Mouse (Mus musculus): ENCODE data around the gene B3gat2.
A peak's percentile ranks its signal among the peaks of the same experiment; 100 is the strongest.

B3gat2 gene

DNA sequence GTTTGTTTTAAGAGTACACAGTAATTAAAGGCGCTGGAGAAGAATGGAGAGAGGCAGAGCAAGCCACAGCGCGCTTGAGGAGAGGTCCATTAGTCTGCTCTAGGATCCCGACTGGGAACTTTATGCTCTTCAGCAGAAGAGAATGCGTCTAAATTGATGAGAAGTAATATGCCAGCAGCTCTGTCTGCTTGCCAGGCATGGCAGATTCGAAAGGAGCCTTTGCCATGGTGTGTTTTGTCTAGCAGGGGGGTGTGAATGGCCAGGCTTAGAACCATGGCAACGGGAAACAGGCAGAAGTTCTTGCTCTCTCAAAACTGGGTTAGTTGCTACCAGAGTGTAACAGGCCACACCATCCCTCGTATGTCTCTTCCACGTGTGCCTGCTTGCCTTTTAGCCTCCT, 73.3 kb downstream of the B3gat2 start:
- DNase-seq (ENCODE audit: low read depth, low spot score) = no peak

GRCm38 (mm10) chr1:23836630-23837029, 75.1 kb downstream of the B3gat2 start:
- no peak for DNase-seq (ENCODE audit: low read depth, low spot score)

GRCm38 (mm10) chr1:23840924-23841323, 79.4 kb downstream of the B3gat2 start:
- no peak for DNase-seq (ENCODE audit: low read depth, low spot score)

GRCm38 (mm10) chr1:23842629-23843028, 81.1 kb downstream of the B3gat2 start:
- no peak for DNase-seq (ENCODE audit: low read depth, low spot score)

- no peak for DNase-seq (ENCODE audit: low read depth, low spot score)
Observed at GRCm38 (mm10) chr1:23843790-23844189, 82.2 kb downstream of the B3gat2 start.

GRCm38 (mm10) chr1:23845007-23845406, 83.5 kb downstream of the B3gat2 start:
- no peak for DNase-seq (ENCODE audit: low read depth, low spot score)

GRCm38 (mm10) chr1:23846044-23846680, 84.6 kb downstream of the B3gat2 start:
- no peak for DNase-seq (ENCODE audit: low read depth, low spot score)

GRCm38 (mm10) chr1:23855623-23856022, 94.1 kb downstream of the B3gat2 start:
- DNase-seq (ENCODE audit: low read depth, low spot score) = no peak

DNA sequence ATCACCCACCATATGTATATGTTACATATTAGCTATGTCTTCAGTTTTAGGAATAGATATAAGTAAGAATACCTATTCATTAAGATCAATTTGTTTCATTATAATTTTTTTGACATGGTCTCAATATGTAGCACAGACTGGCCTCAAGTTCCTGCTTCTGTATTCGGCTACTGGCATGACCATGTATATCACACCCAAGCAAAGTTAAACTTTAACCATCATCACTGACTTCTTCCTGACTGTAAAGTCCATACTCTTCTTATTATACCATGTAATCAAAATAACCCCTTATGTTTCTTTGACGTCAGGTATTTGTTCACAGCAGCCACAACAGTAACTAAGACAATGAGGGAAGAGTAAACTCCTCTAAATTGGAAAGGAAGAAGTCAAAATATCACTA, 99.4 kb downstream of the B3gat2 start:
- DNase-seq (ENCODE audit: low read depth, low spot score) = no peak

GRCm38 (mm10) chr1:23865566-23865965, 104.0 kb downstream of the B3gat2 start:
- DNase-seq (ENCODE audit: low read depth, low spot score) = no peak

DNA sequence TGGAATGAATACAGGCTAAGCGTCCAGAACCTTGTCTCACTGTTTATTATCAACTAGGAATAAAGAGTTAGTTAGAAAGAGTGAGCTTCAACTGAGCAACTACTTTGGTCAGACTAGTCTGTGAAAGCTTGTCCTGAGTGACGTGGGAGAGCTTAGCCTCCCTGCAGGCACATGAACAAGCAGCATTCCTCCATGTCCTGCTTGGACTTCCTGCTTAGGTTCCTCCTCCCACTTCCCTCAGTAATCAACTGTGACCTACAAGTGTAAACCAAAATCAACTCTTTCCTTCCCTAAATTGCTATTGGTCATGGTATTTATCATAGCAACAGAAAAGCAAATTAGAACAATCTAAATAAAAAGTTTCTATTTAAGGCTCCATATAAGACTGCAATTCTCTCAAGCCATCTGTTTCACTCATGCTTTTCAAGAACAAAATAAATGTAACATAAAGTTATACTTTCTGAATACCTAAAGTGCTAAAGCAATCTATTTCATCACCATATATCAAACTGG, 105.9 kb downstream of the B3gat2 start:
- no peak for DNase-seq (ENCODE audit: low read depth, low spot score)

DNA sequence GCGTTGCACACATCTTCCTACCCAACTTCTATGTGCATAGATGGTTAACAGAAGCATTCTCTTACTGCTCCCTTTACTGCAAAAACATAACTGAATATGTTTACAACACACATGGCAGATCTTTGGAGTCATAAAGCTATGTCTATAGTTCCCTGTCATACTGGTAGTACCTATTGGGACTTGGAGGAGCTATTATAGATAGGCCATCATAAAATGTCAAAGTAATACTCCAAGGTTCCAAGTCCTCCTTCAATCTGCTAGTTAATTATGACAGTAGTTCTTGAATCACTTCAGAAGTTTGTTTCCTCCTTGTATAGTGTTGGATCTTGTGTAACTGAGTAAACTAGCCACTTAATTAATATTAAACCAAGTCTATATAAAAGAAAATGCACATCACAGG, 110.6 kb downstream of the B3gat2 start:
- no peak for DNase-seq (ENCODE audit: low read depth, low spot score)

DNA sequence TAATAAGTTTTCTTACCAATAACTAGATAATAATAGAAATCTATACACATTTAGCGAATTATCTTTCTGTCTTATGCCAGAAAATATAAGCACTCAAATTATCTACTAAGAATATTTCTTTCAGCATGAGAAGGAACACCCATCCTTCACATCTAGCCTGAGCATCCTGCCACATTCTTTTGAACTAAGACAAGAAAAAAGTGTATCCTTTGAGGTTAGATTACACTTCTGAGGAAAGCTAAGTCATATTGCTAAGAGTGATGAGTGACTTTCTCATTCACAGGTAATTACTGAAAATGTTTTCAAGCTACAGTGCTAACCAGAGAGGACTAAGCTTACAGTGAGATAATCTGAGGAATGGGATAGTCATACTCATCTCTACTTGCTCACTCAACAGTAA, 121.1 kb downstream of the B3gat2 start:
- peak; percentile 38 for DNase-seq (ENCODE audit: low read depth, low spot score)

DNA sequence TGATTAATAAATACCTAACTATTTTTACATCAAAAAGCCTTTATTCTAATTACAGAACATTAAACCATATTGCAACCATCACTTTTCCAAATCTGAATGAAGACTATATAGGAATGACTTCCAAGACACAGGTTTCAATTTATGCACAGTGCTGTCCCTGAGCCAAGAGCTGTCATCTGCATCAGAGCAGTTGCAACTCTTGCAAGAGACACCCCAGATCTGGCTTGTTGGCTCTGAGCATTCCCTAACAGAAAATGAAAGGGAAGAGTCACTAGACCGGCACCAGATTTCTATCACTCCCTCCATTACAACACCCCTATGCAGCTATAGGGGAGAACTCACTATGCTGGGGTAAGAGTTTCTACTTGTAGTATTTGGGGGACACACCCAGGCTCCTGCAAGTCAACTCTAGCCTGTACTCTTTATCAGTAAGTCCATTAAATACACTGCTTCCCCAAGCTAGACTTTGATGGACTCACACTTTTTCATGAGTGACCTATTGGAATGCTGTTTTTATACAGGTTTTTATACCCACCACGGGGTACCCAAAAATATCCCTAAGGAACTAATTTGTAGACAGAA, 122.6 kb downstream of the B3gat2 start:
- DNase-seq (ENCODE audit: low read depth, low spot score) = no peak

GRCm38 (mm10) chr1:23884914-23885313, 123.4 kb downstream of the B3gat2 start:
- no peak for DNase-seq (ENCODE audit: low read depth, low spot score)

DNA sequence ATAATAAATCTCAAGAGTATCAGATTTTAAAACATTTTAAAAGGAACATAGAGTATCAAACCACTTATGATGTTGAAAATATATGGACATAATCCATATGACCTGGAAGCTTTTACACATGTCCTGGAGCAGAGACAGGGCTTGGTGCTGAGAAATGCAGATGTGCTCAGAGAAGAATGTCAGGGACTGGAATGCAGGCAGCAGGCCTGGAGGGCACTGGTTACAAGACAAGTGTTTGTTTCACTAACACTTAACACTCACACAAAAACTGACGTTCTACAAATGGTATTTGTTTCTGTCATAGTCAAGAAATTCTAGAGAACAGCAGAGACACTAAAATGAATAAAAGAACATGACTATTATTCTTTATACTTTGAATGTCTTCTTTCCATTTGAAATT, 130.5 kb downstream of the B3gat2 start:
- no peak for DNase-seq (ENCODE audit: low read depth, low spot score)
